Mouse (Mus musculus) lung, postnatal 0 days (tissue): ENCODE data around the gene Tbc1d10c. TPM values are rescaled to one million over a fixed set of nuclear protein-coding genes. Genes with fewer than 3 reads are reported as not detected.
A peak's percentile ranks its signal among the peaks of the same experiment; 100 is the strongest.

Experiments used
- ATAC-seq: fragments of 200-750 bp; cut with Nextera tagmentation; 2 replicates; pipeline ENCODE4 v1.8.0; 2017; ENCODE audit warnings: moderate library complexity
- DNase-seq: peaks from one replicate; pipeline ENCODE4 v3.0.0-alpha.2; 2016; ENCODE audit warnings: low spot score
- H3K27ac ChIP-seq: fragments of 300-500 bp; sonication (generic); 2 replicates; pipeline ENCODE4 v1.5.1; 2014; ENCODE audit warnings: antibody characterized with exemption, mild to moderate bottlenecking, low read length, mixed read lengths
- H3K27me3 ChIP-seq: fragments of 300-500 bp; sonication (generic); replicated peaks from 2 replicates; pipeline ENCODE4 v1.6.1; 2014; ENCODE audit warnings: low read length, mixed read lengths; ENCODE audit not compliant: insufficient read depth
- H3K36me3 ChIP-seq: fragments of 300-500 bp; sonication (generic); 2 replicates; pipeline ENCODE4 v1.6.1; 2014; ENCODE audit warnings: low read length, mixed read lengths; ENCODE audit not compliant: insufficient read depth
- H3K4me1 ChIP-seq: fragments of 300-500 bp; sonication (generic); 2 replicates; pipeline ENCODE4 v1.6.1; 2014; ENCODE audit warnings: antibody characterized with exemption, low read depth, low read length, mixed read lengths; ENCODE audit not compliant: insufficient read depth
- H3K4me2 ChIP-seq: fragments of 300-500 bp; sonication (generic); replicated peaks from 2 replicates; pipeline ENCODE4 v1.6.1; 2014; ENCODE audit warnings: low read depth, mild to moderate bottlenecking, low read length, moderate library complexity, mixed read lengths
- H3K4me3 ChIP-seq: fragments of 300-500 bp; sonication (generic); 2 replicates; pipeline ENCODE4 v1.5.1; 2014; ENCODE audit warnings: low read depth, low read length
- H3K9ac ChIP-seq: fragments of 300-500 bp; sonication (generic); replicated peaks from 2 replicates; pipeline ENCODE4 v1.6.1; 2014; ENCODE audit warnings: low read depth, mild to moderate bottlenecking
- H3K9me3 ChIP-seq: fragments of 300-500 bp; sonication (generic); 2 replicates; pipeline ENCODE4 v1.6.1; 2016; ENCODE audit warnings: low read length, mixed read lengths
- CTCF ChIP-seq: IDR thresholded peaks from 2 replicates; pipeline ENCODE4 v1.5.1; 2016; ENCODE audit warnings: antibody characterized with exemption, mild to moderate bottlenecking
- EP300 ChIP-seq: IDR thresholded peaks from 2 replicates; pipeline ENCODE4 v1.6.1; 2016; ENCODE audit warnings: antibody characterized with exemption, mild to moderate bottlenecking, control low read depth
- WGBS: fragments of 180-500 bp; shearing (Covaris S2); extraction: QIAGEN DNeasy Blood & Tissue Kit; methylation state at CpG from one replicate; pipeline ENCODE4 v1.1.7; 2014; 5-methylcytosine and 5-hydroxymethylcytosine counted together
- polyA plus RNA-seq: library from polyadenylated mRNA; unstranded; fragments of >200 nt; fragmentation: Nextera tagmentation; extraction: Ambion mirVana; gene quantifications from 2 replicates; pipeline ENCODE4 v1.2.1, GENCODE M21; 2015

Gene Tbc1d10c
- polyA plus RNA-seq, 1 experiment from 2014 or later, result 4.5 TPM

GRCm38 (mm10) chr19:4156771-4157170 lies 34.3 kb downstream of the Tbc1d10c start:
- no peaks in the 10 kb centered on the region for H3K4me1 ChIP-seq
- ATAC-seq (no peak), DNase-seq (no peak)
- H3K9ac ChIP-seq, result no peak overlapping the region
- no peak overlapping the region for H3K4me2 ChIP-seq
- H3K4me3 ChIP-seq, result no peak overlapping the region
- WGBS, result 90% methylated on average over 12 of the region's 12 CpGs
- H3K27ac ChIP-seq, result no peak overlapping the region
- H3K9me3 ChIP-seq, result no peaks in the 10 kb centered on the region
- no peaks in the 10 kb centered on the region for H3K27me3 ChIP-seq
- peaks cover 30% of the 10 kb centered on the region; the same call in 1 of the 2 replicates for H3K36me3 ChIP-seq
- TF ChIP-seq CTCF (no peak), EP300 (no peak)

- Histone ChIP-seq H3K4me1 (no peaks in the 10 kb centered on the region), H3K9me3 (no peaks in the 10 kb centered on the region), H3K36me3 (peaks cover 29% of the 10 kb centered on the region; the same call in 1 of the 2 replicates), H3K4me2 (no peak overlapping the region), H3K9ac (no peak overlapping the region), H3K4me3 (no peak overlapping the region), H3K27ac (no peak overlapping the region), H3K27me3 (no peaks in the 10 kb centered on the region)
- 79% methylated on average over 18 of the region's 20 CpGs for WGBS
- DNase-seq, result no peak
- no peak for ATAC-seq
- TF ChIP-seq CTCF, result no peak
- TF ChIP-seq EP300, result no peak
Measured at GRCm38 (mm10) chr19:4156073-4156579, 35.0 kb downstream of the Tbc1d10c start.

- TF ChIP-seq CTCF, result no peak
- TF ChIP-seq EP300, result no peak
- peaks cover 25% of the 10 kb centered on the region for H3K36me3 ChIP-seq
- H3K27me3 ChIP-seq, result no peaks in the 10 kb centered on the region
- no peak overlapping the region for H3K4me2 ChIP-seq
- H3K27ac ChIP-seq, result no peak overlapping the region
- H3K4me3 ChIP-seq, result no peak overlapping the region
- DNase-seq (no peak), ATAC-seq (no peak)
- no peaks in the 10 kb centered on the region for H3K9me3 ChIP-seq
- no peak overlapping the region for H3K9ac ChIP-seq
- H3K4me1 ChIP-seq, result no peaks in the 10 kb centered on the region
- WGBS, result 74% methylated on average over 6 of the region's 6 CpGs
Measured at GRCm38 (mm10) chr19:4155223-4156072, 35.6 kb downstream of the Tbc1d10c start.

- H3K9ac ChIP-seq, result no peak overlapping the region
- WGBS, result 67% methylated on average over 13 of the region's 13 CpGs
- no peak for DNase-seq
- TF ChIP-seq EP300, result no peak
- TF ChIP-seq CTCF, result no peak
- H3K27ac ChIP-seq, result 0 out of 2 replicates have a peak overlapping the region, but pooled peaks have one; percentile 26
- H3K27me3 ChIP-seq, result no peaks in the 10 kb centered on the region
- H3K36me3 ChIP-seq, result peaks cover 23% of the 10 kb centered on the region
- H3K4me2 ChIP-seq, result no peak overlapping the region
- no peaks in the 10 kb centered on the region for H3K4me1 ChIP-seq
- ATAC-seq, result no peak
- no peak overlapping the region for H3K4me3 ChIP-seq
- H3K9me3 ChIP-seq, result no peaks in the 10 kb centered on the region
Measured at GRCm38 (mm10) chr19:4154437-4155222, 36.5 kb downstream of the Tbc1d10c start.

GRCm38 (mm10) chr19:4153232-4153654 lies 37.8 kb downstream of the Tbc1d10c start, which contains the start of gene Ptprcap:
Gene Ptprcap (plus strand): TSS chr19:4153604.
- no peak for TF ChIP-seq EP300
- TF ChIP-seq CTCF, result no peak
- no peaks in the 10 kb centered on the region for H3K9me3 ChIP-seq
- no peak within 1 kb of the TSS for H3K9ac ChIP-seq
- peaks cover 13% of the 10 kb centered on the region; the same call in 1 of the 2 replicates for H3K36me3 ChIP-seq
- H3K27ac ChIP-seq, result no peak within 1 kb of the TSS
- ATAC-seq (no peak), DNase-seq (no peak)
- H3K27me3 ChIP-seq, result no peaks in the 10 kb centered on the region
- H3K4me3 ChIP-seq, result no peak within 1 kb of the TSS
- H3K4me2 ChIP-seq, result no peak within 1 kb of the TSS
- H3K4me1 ChIP-seq, result peaks cover 6% of the 10 kb centered on the region; the same call in 1 of the 2 replicates
- 60% methylated on average over 11 of the region's 11 CpGs for WGBS
